Mouse (Mus musculus): ENCODE measurements around the gene Rps3. TPM values are rescaled to one million over a fixed set of nuclear protein-coding genes. Genes with fewer than 3 reads are reported as not detected.
A peak's percentile ranks its signal among the peaks of the same experiment; 100 is the strongest.

Rps3 gene
- polyA plus RNA-seq, 1 experiment from 2014 or later = 472 TPM

DNA sequence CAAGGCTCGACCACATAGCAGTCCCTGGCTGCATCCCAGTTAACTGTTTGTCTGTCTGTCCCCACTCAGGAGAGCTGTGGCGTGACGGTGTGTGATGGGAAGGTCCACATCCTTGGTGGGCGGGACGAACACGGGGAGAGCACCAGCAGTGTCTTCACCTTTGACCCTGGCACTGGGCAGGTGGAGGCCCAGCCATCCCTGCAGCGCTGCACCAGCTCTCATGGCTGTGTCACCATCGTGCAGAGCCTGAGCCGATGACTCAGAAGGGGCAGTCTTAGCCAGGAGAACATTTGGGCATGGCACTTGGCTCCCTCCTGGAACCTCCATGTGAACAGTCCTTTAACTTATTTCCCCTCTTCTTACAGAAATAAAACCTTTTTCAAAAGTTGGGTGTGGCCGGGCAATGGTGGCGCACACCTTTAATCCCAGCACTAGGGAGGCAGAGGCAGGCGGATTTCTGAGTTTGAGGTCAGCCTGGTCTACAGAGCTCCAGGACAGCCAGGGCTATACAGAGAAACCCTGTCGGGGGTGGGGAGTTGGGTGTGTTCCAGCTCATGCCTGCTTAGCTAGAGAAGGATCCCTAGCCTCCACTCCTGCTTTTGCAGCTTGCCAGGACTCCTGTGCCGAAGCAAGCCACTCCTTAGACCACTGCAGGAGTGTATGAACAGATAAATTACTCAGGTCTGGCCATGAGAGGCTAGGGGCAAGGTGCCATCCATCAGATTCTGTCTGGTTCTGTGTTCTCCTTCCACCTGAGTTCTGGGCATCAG, 9.7 kb downstream of the Rps3 start:
- 79% methylated on average over 14 of the region's 14 CpGs for WGBS (ENCODE audit: insufficient replicate concordance)
- TF ChIP-seq CTCF (IDR thresholded peaks at IDR 0.05; ENCODE audit: low read depth) (no peak), EP300 (IDR thresholded peaks at IDR 0.05; ENCODE audit: low read depth) (no peak)
- H3K27me3 ChIP-seq (ENCODE audit: insufficient read depth, low read length) = peaks cover 6% of the 10 kb centered on the region; the same call in 1 of the 2 replicates
- no peak overlapping the region for H3K9ac ChIP-seq (replicated peaks)
- ATAC-seq (peak; percentile 46; the same call in 1 of the 2 replicates), DNase-seq (no peak)
- H3K27ac ChIP-seq (ENCODE audit: low read depth) = peak overlapping the region; percentile 4; the same call in 1 of the 2 replicates
- H3K4me3 ChIP-seq (ENCODE audit: low read depth, low read length) = no peak overlapping the region
- H3K9me3 ChIP-seq (ENCODE audit: low read length) = no peaks in the 10 kb centered on the region
- no peak overlapping the region for H3K4me2 ChIP-seq (ENCODE audit: low read depth, low read length)
- H3K36me3 ChIP-seq (replicated peaks; ENCODE audit: insufficient read depth, low read length) = peaks cover 36% of the 10 kb centered on the region
- peaks cover 18% of the 10 kb centered on the region for H3K4me1 ChIP-seq (ENCODE audit: insufficient read depth)

DNA sequence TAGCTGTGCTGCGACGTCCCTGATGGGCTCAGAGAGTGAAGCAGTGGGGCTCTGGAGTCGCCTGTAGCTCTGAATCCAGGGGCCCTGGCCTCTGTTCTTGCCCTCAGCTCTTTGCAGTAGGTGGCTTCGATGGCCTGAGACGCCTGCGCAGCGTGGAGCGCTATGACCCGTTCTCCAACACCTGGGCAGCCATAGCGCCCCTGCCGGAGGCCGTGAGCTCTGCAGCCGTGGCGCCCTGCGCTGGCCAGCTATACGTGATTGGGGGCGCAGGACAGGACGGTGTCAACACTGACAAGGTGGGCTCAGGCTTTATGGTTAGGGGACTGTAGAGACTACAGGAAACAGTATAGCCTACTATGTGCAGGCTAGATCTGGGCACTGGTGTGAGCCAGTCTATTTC, 12.0 kb downstream of the Rps3 start:
- Histone ChIP-seq H3K27ac (ENCODE audit: low read depth) (no peak overlapping the region), H3K4me1 (ENCODE audit: insufficient read depth) (peaks cover 31% of the 10 kb centered on the region), H3K36me3 (replicated peaks; ENCODE audit: insufficient read depth, low read length) (peaks cover 15% of the 10 kb centered on the region), H3K9me3 (ENCODE audit: low read length) (no peaks in the 10 kb centered on the region), H3K4me2 (ENCODE audit: low read depth, low read length) (no peak overlapping the region), H3K27me3 (ENCODE audit: insufficient read depth, low read length) (peaks cover 14% of the 10 kb centered on the region), H3K9ac (replicated peaks) (no peak overlapping the region), H3K4me3 (ENCODE audit: low read depth, low read length) (no peak overlapping the region)
- WGBS (ENCODE audit: insufficient replicate concordance) = 76% methylated on average over 18 of the region's 18 CpGs
- TF ChIP-seq EP300 (IDR thresholded peaks at IDR 0.05; ENCODE audit: low read depth) (no peak), CTCF (IDR thresholded peaks at IDR 0.05; ENCODE audit: low read depth) (peak; percentile 27; the same call in 1 of the 2 replicates)
- DNase-seq (no peak), ATAC-seq (no peak)

- Histone ChIP-seq H3K27ac (ENCODE audit: low read depth) (peak overlapping the region; percentile 91; the same call in 1 of the 2 replicates), H3K27me3 (ENCODE audit: insufficient read depth, low read length) (peaks cover 18% of the 10 kb centered on the region), H3K4me2 (ENCODE audit: low read depth, low read length) (0 out of 2 replicates have a peak overlapping the region, but pooled peaks have one; percentile 78), H3K36me3 (replicated peaks; ENCODE audit: insufficient read depth, low read length) (peaks cover 12% of the 10 kb centered on the region), H3K4me1 (ENCODE audit: insufficient read depth) (peaks cover 26% of the 10 kb centered on the region), H3K9ac (replicated peaks) (no peak overlapping the region), H3K9me3 (ENCODE audit: low read length) (no peaks in the 10 kb centered on the region), H3K4me3 (ENCODE audit: low read depth, low read length) (no peak overlapping the region)
- TF ChIP-seq EP300 (IDR thresholded peaks at IDR 0.05; ENCODE audit: low read depth) (no peak), CTCF (IDR thresholded peaks at IDR 0.05; ENCODE audit: low read depth) (no peak)
- 64% methylated on average over 17 of the region's 17 CpGs for WGBS (ENCODE audit: insufficient replicate concordance)
- ATAC-seq (no peak), DNase-seq (no peak)
Observed at GRCm38 (mm10) chr7:99469680-99470405, 13.7 kb downstream of the Rps3 start.

DNA sequence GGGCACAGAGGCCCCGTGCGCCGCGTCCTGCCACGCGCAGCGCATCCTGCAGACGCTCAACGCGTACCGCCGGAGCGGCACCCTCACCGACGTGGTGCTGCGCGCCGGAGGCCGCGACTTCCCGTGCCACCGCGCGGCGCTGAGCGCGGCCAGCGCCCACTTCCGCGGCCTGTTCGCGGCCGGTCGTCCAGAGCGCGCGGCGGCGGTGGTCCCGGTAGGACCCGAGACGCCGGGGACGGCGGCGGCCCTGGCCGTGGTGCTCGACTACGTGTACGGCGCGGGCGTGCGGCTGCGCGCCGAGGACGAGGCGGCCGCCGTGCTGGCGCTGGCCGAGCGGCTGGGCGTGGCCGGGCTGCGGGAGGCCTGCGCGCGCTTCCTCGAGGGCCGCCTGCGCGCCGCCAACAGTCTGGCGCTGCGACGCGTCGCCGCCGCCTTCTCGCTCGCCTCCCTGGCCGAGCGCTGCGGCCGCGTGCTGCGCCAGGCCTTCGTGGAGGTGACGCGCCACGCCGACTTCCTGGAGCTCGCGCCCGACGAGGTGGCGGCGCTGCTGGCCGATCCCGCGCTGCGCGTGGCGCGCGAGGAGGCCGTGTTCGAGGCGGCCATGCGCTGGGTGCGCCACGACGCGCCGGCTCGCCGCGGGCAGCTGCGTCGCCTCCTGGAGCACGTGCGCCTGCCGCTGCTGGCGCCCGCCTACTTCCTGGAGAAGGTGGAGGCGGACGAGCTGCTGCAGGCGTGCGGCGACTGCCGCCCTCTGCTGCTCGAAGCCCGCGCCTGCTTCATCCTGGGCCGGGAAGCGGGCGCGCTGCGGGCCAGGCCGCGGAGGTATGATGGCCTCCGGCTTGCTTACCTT, 15.0 kb downstream of the Rps3 start:
- Histone ChIP-seq H3K27me3 (ENCODE audit: insufficient read depth, low read length) (peaks cover 18% of the 10 kb centered on the region), H3K27ac (ENCODE audit: low read depth) (peak overlapping the region; percentile 91), H3K4me3 (ENCODE audit: low read depth, low read length) (peak overlapping the region; percentile 42), H3K4me1 (ENCODE audit: insufficient read depth) (peaks cover 18% of the 10 kb centered on the region), H3K36me3 (replicated peaks; ENCODE audit: insufficient read depth, low read length) (peaks cover 10% of the 10 kb centered on the region), H3K9ac (replicated peaks) (peak overlapping the region; percentile 58), H3K4me2 (ENCODE audit: low read depth, low read length) (peak overlapping the region; percentile 78), H3K9me3 (ENCODE audit: low read length) (no peaks in the 10 kb centered on the region)
- WGBS (ENCODE audit: insufficient replicate concordance) = 3% methylated on average over 94 of the region's 145 CpGs
- peak; percentile 65 for ATAC-seq
- no peak for TF ChIP-seq EP300 (IDR thresholded peaks at IDR 0.05; ENCODE audit: low read depth)
- peak; percentile 55 for TF ChIP-seq CTCF (IDR thresholded peaks at IDR 0.05; ENCODE audit: low read depth)
- peak; percentile 72 for DNase-seq

- WGBS (ENCODE audit: insufficient replicate concordance) = 9% methylated on average over 11 of the region's 11 CpGs
- Histone ChIP-seq H3K27me3 (ENCODE audit: insufficient read depth, low read length) (peaks cover 18% of the 10 kb centered on the region), H3K27ac (ENCODE audit: low read depth) (peak overlapping the region; percentile 91)
Observed at GRCm38 (mm10) chr7:99467916-99468282, 15.6 kb downstream of the Rps3 start.

More at GRCm38 (mm10) chr7:99467916-99468282, 15.6 kb downstream of the Rps3 start:
- Histone ChIP-seq H3K4me2 (ENCODE audit: low read depth, low read length) (peak overlapping the region; percentile 78), H3K9ac (replicated peaks) (peak overlapping the region; percentile 58), H3K4me1 (ENCODE audit: insufficient read depth) (peaks cover 18% of the 10 kb centered on the region), H3K36me3 (replicated peaks; ENCODE audit: insufficient read depth, low read length) (peaks cover 4% of the 10 kb centered on the region), H3K9me3 (ENCODE audit: low read length) (no peaks in the 10 kb centered on the region), H3K4me3 (ENCODE audit: low read depth, low read length) (peak overlapping the region; percentile 42)
- peak; percentile 56 for DNase-seq
- ATAC-seq = peak; percentile 45
- no peak for TF ChIP-seq CTCF (IDR thresholded peaks at IDR 0.05; ENCODE audit: low read depth)
- TF ChIP-seq EP300 (IDR thresholded peaks at IDR 0.05; ENCODE audit: low read depth) = no peak; the same call in 1 of the 2 replicates
